Mouse (Mus musculus): ENCODE results near the gene Cyp26b1.
A peak's percentile ranks its signal among the peaks of the same experiment; 100 is the strongest.

Cyp26b1 gene

GRCm38 (mm10) chr6:84562948-84563347, 30.8 kb downstream of the Cyp26b1 start:
- peak in 1 of 2 experiments; percentile 55 for DNase-seq (ENCODE audit: low spot score in 2 of 2)

GRCm38 (mm10) chr6:84561171-84561570, 32.5 kb downstream of the Cyp26b1 start:
- DNase-seq (ENCODE audit: low spot score in 2 of 2): no peak

- no peak for DNase-seq (ENCODE audit: low spot score in 2 of 2)
Measured at GRCm38 (mm10) chr6:84549852-84550437, 43.8 kb downstream of the Cyp26b1 start.

GRCm38 (mm10) chr6:84545428-84545827, 48.3 kb downstream of the Cyp26b1 start:
- DNase-seq (ENCODE audit: low spot score in 2 of 2): no peak

GRCm38 (mm10) chr6:84544359-84544758, 49.3 kb downstream of the Cyp26b1 start:
- no peak for DNase-seq (ENCODE audit: low spot score in 2 of 2)

- no peak for DNase-seq (ENCODE audit: low spot score in 2 of 2)
Measured at GRCm38 (mm10) chr6:84543516-84543915, 50.2 kb downstream of the Cyp26b1 start.

GRCm38 (mm10) chr6:84539924-84540323, 53.8 kb downstream of the Cyp26b1 start:
- DNase-seq (ENCODE audit: low spot score in 2 of 2): no peak

GRCm38 (mm10) chr6:84538681-84539080, 55.0 kb downstream of the Cyp26b1 start:
- DNase-seq (ENCODE audit: low spot score in 2 of 2): no peak

GRCm38 (mm10) chr6:84537611-84538197, 56.0 kb downstream of the Cyp26b1 start:
- no peak for DNase-seq (ENCODE audit: low spot score in 2 of 2)

GRCm38 (mm10) chr6:84534944-84535343, 58.8 kb downstream of the Cyp26b1 start:
- DNase-seq (ENCODE audit: low spot score in 2 of 2): no peak

- no peak for DNase-seq (ENCODE audit: low spot score in 2 of 2)
Measured at GRCm38 (mm10) chr6:84529912-84530311, 63.8 kb downstream of the Cyp26b1 start.

- DNase-seq (ENCODE audit: low spot score in 2 of 2): no peak
Measured at GRCm38 (mm10) chr6:84524901-84525601, 68.7 kb downstream of the Cyp26b1 start.

Data from urinary bladder, postnatal 4 days (tissue).